Mouse (Mus musculus) lung, postnatal 0 days (tissue): ENCODE data around the gene Cd46. TPM values are rescaled to one million over a fixed set of nuclear protein-coding genes. Genes with fewer than 3 reads are reported as not detected.

Source experiments
- ATAC-seq: fragments of 200-750 bp; cut with Nextera tagmentation; 2 replicates; pipeline ENCODE4 v1.8.0; 2017; ENCODE audit warnings: moderate library complexity
- DNase-seq: peaks from one replicate; pipeline ENCODE4 v3.0.0-alpha.2; 2016; ENCODE audit warnings: low spot score
- H3K27ac ChIP-seq: fragments of 300-500 bp; sonication (generic); 2 replicates; pipeline ENCODE4 v1.5.1; 2014; ENCODE audit warnings: antibody characterized with exemption, mild to moderate bottlenecking, low read length, mixed read lengths
- H3K27me3 ChIP-seq: fragments of 300-500 bp; sonication (generic); replicated peaks from 2 replicates; pipeline ENCODE4 v1.6.1; 2014; ENCODE audit warnings: low read length, mixed read lengths; ENCODE audit not compliant: insufficient read depth
- H3K36me3 ChIP-seq: fragments of 300-500 bp; sonication (generic); 2 replicates; pipeline ENCODE4 v1.6.1; 2014; ENCODE audit warnings: low read length, mixed read lengths; ENCODE audit not compliant: insufficient read depth
- H3K4me1 ChIP-seq: fragments of 300-500 bp; sonication (generic); 2 replicates; pipeline ENCODE4 v1.6.1; 2014; ENCODE audit warnings: antibody characterized with exemption, low read depth, low read length, mixed read lengths; ENCODE audit not compliant: insufficient read depth
- H3K4me2 ChIP-seq: fragments of 300-500 bp; sonication (generic); replicated peaks from 2 replicates; pipeline ENCODE4 v1.6.1; 2014; ENCODE audit warnings: low read depth, mild to moderate bottlenecking, low read length, moderate library complexity, mixed read lengths
- H3K4me3 ChIP-seq: fragments of 300-500 bp; sonication (generic); 2 replicates; pipeline ENCODE4 v1.5.1; 2014; ENCODE audit warnings: low read depth, low read length
- H3K9ac ChIP-seq: fragments of 300-500 bp; sonication (generic); replicated peaks from 2 replicates; pipeline ENCODE4 v1.6.1; 2014; ENCODE audit warnings: low read depth, mild to moderate bottlenecking
- H3K9me3 ChIP-seq: fragments of 300-500 bp; sonication (generic); 2 replicates; pipeline ENCODE4 v1.6.1; 2016; ENCODE audit warnings: low read length, mixed read lengths
- CTCF ChIP-seq: IDR thresholded peaks from 2 replicates; pipeline ENCODE4 v1.5.1; 2016; ENCODE audit warnings: antibody characterized with exemption, mild to moderate bottlenecking
- EP300 ChIP-seq: IDR thresholded peaks from 2 replicates; pipeline ENCODE4 v1.6.1; 2016; ENCODE audit warnings: antibody characterized with exemption, mild to moderate bottlenecking, control low read depth
- WGBS: fragments of 180-500 bp; shearing (Covaris S2); extraction: QIAGEN DNeasy Blood & Tissue Kit; methylation state at CpG from one replicate; pipeline ENCODE4 v1.1.7; 2014; 5-methylcytosine and 5-hydroxymethylcytosine counted together
- polyA plus RNA-seq: library from polyadenylated mRNA; unstranded; fragments of >200 nt; fragmentation: Nextera tagmentation; extraction: Ambion mirVana; gene quantifications from 2 replicates; pipeline ENCODE4 v1.2.1, GENCODE M21; 2015

Gene Cd46
- polyA plus RNA-seq, 1 experiment from 2014 or later, result 0.95 TPM

- Histone ChIP-seq H3K4me2 (no peak overlapping the region), H3K9ac (no peak overlapping the region), H3K27me3 (no peaks in the 10 kb centered on the region), H3K9me3 (no peaks in the 10 kb centered on the region), H3K27ac (no peak overlapping the region), H3K36me3 (no peaks in the 10 kb centered on the region), H3K4me3 (no peak overlapping the region), H3K4me1 (no peaks in the 10 kb centered on the region)
- TF ChIP-seq CTCF, result no peak
- no peak for TF ChIP-seq EP300
- no peak for DNase-seq
- ATAC-seq, result no peak
- WGBS, result 52% methylated on average over 1 of the region's 1 CpGs
These were observed 53.7 kb downstream of the Cd46 start for GRCm38 (mm10) chr1:195038386-195038785.

DNA sequence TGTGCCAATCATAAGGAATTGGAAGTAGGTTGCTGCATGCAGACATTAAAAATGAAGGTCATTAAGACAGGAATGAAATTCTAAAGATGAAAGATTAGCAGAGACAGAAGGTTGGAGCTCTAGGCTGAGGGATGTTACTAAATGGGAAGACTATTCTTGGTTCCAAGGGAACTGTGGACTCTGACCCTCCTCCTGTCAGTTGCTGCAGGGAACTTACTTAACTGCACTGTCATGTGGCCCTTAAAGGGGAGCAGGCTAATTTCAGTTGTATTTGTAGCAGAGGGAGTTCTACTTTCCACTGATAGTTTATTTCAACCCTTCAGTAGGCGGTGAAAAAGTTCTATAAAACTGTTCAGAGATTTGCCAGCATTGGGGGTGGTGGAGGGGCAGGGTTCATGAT lies 54.1 kb downstream of the Cd46 start:
- no peak overlapping the region for H3K4me3 ChIP-seq
- no peaks in the 10 kb centered on the region for H3K9me3 ChIP-seq
- no peaks in the 10 kb centered on the region for H3K4me1 ChIP-seq
- H3K27me3 ChIP-seq, result no peaks in the 10 kb centered on the region
- ATAC-seq (no peak), DNase-seq (no peak)
- WGBS, result 89% methylated on average over 1 of the region's 1 CpGs
- H3K36me3 ChIP-seq, result 0 out of 2 replicates have a peak, but pooled peaks cover 1% of the 10 kb centered on the region
- no peak for TF ChIP-seq EP300
- no peak for TF ChIP-seq CTCF
- H3K27ac ChIP-seq, result no peak overlapping the region
- no peak overlapping the region for H3K4me2 ChIP-seq
- no peak overlapping the region for H3K9ac ChIP-seq

DNA sequence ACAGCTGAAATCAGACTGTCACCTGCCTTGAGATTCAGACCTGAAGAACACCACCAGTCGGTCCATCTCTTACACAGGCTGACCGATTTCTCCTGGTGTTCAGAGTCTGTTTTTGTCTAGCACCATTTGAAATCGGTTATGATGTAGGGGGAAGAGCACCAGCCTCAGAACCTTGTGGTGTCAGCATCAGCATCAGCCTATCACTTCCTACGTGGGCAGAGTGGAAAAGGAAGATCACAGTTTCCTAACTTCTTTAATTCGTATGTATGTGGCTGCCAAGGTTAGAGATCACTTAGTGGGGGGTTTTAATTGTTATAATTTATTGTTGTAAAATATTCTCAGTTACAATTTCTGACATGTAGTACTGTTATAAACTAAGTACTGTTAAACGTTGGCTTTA lies 54.6 kb downstream of the Cd46 start:
- TF ChIP-seq EP300 (no peak), CTCF (no peak)
- Histone ChIP-seq H3K4me1 (no peaks in the 10 kb centered on the region), H3K9me3 (no peaks in the 10 kb centered on the region), H3K36me3 (0 out of 2 replicates have a peak, but pooled peaks cover 6% of the 10 kb centered on the region), H3K9ac (no peak overlapping the region), H3K27ac (no peak overlapping the region), H3K27me3 (no peaks in the 10 kb centered on the region), H3K4me2 (no peak overlapping the region), H3K4me3 (no peak overlapping the region)
- DNase-seq (no peak), ATAC-seq (no peak)
- WGBS, result 78% methylated on average over 6 of the region's 6 CpGs

DNA sequence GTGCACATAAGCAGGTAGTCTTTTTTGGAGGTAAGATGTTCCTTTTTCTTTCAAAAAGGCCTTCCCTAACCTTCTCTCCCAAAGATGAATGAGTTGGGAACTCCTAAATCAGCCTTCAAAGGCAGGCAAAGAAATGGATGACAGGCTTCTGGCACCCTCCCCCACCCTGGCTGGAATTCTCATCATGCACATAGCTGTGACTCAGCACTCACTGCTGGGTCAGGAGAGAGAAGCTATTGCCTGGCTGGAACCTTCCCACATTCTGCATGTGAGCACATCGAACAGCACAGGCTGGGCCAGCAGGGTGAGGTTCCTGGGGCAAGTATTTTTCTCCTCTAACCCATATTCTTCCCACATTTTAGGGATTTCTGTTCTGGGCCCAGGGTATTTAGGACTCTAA lies 58.1 kb downstream of the Cd46 start:
- Histone ChIP-seq H3K27me3 (no peaks in the 10 kb centered on the region), H3K4me1 (no peaks in the 10 kb centered on the region), H3K36me3 (0 out of 2 replicates have a peak, but pooled peaks cover 7% of the 10 kb centered on the region), H3K27ac (no peak overlapping the region), H3K4me2 (no peak overlapping the region), H3K4me3 (no peak overlapping the region), H3K9me3 (no peaks in the 10 kb centered on the region), H3K9ac (no peak overlapping the region)
- WGBS, result 78% methylated on average over 1 of the region's 1 CpGs
- no peak for DNase-seq
- no peak; the same call in 1 of the 2 replicates for ATAC-seq
- TF ChIP-seq CTCF, result no peak
- TF ChIP-seq EP300, result no peak

DNA sequence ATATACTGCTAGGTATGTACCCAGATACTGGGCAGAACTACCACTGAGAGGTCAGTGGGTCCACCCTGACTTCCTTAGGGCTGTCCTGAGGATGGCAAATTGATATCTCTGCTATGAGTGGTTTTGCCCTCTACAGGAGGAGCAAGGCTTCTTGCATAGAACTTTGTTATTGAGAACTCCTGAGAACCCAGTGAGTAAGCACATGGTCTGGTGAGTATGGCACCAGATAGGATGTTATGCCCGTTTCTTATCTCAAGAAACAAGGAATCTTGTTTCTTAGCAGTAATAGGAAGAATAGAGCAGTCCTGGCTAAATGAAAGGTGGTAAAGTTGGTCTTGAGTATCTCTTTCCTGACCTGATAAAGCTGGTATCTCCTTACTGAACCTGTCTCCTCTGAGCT lies 59.3 kb downstream of the Cd46 start:
- no peaks in the 10 kb centered on the region for H3K9me3 ChIP-seq
- 81% methylated on average over 1 of the region's 1 CpGs for WGBS
- H3K27ac ChIP-seq, result no peak overlapping the region
- no peak overlapping the region for H3K4me3 ChIP-seq
- ATAC-seq (no peak), DNase-seq (no peak)
- no peak overlapping the region for H3K4me2 ChIP-seq
- H3K9ac ChIP-seq, result no peak overlapping the region
- 0 out of 2 replicates have a peak, but pooled peaks cover 7% of the 10 kb centered on the region for H3K36me3 ChIP-seq
- no peaks in the 10 kb centered on the region for H3K27me3 ChIP-seq
- TF ChIP-seq EP300 (no peak), CTCF (no peak)
- no peaks in the 10 kb centered on the region for H3K4me1 ChIP-seq

GRCm38 (mm10) chr1:195031786-195032185 lies 60.3 kb downstream of the Cd46 start:
- no peaks in the 10 kb centered on the region for H3K9me3 ChIP-seq
- DNase-seq, result no peak
- H3K9ac ChIP-seq, result no peak overlapping the region
- no peak overlapping the region for H3K4me2 ChIP-seq
- no peak overlapping the region for H3K4me3 ChIP-seq
- H3K4me1 ChIP-seq, result no peaks in the 10 kb centered on the region
- H3K27me3 ChIP-seq, result no peaks in the 10 kb centered on the region
- TF ChIP-seq EP300, result no peak
- TF ChIP-seq CTCF, result no peak
- no peak for ATAC-seq
- 0 out of 2 replicates have a peak, but pooled peaks cover 7% of the 10 kb centered on the region for H3K36me3 ChIP-seq
- H3K27ac ChIP-seq, result no peak overlapping the region

- H3K4me1 ChIP-seq, result no peaks in the 10 kb centered on the region
- H3K27me3 ChIP-seq, result no peaks in the 10 kb centered on the region
- no peak overlapping the region for H3K4me2 ChIP-seq
- TF ChIP-seq CTCF (no peak), EP300 (no peak)
- no peak overlapping the region for H3K9ac ChIP-seq
- no peak for ATAC-seq
- DNase-seq, result no peak
- H3K4me3 ChIP-seq, result no peak overlapping the region
- H3K36me3 ChIP-seq, result peaks cover 4% of the 10 kb centered on the region; the same call in 1 of the 2 replicates
- H3K27ac ChIP-seq, result no peak overlapping the region
- WGBS, result 50% methylated on average over 1 of the region's 1 CpGs
- H3K9me3 ChIP-seq, result no peaks in the 10 kb centered on the region
These were observed 64.5 kb downstream of the Cd46 start for GRCm38 (mm10) chr1:195027507-195027906.
